Mouse (Mus musculus) ES-Bruce4 (cell line): ENCODE data around the gene Camkk1.

Source experiments
- CTCF ChIP-seq: IDR thresholded peaks from one replicate; pipeline ENCODE4 v1.8.1; 2011; ENCODE audit warnings: low read depth, low read length
- EP300 ChIP-seq: IDR thresholded peaks from 2 replicates; pipeline ENCODE4 v1.6.1; 2011; ENCODE audit warnings: low read depth, low read length; ENCODE audit not compliant: insufficient read depth
- POLR2A ChIP-seq: IDR thresholded peaks from one replicate; pipeline ENCODE4 v1.8.1; 2011; ENCODE audit warnings: low read length; ENCODE audit not compliant: insufficient read depth

GRCm38 (mm10) chr11:73006377-73006776, 12.4 kb upstream of the Camkk1 start:
- TF ChIP-seq CTCF (peak; percentile 71), POLR2A (no peak), EP300 (no peak)
